Mouse (Mus musculus): ENCODE measurements around the gene Upk1b. TPM values are rescaled to one million over a fixed set of nuclear protein-coding genes. Genes with fewer than 3 reads are reported as not detected.
"Not testable (repeated sequence)": the region's sequence is repeated elsewhere in the genome, so short reads cannot be mapped to it uniquely, and the experiment has no call there.

Gene Upk1b
- total RNA-seq (2021) = 1 to 10 TPM; 1.4 to 1.5 TPM

DNA sequence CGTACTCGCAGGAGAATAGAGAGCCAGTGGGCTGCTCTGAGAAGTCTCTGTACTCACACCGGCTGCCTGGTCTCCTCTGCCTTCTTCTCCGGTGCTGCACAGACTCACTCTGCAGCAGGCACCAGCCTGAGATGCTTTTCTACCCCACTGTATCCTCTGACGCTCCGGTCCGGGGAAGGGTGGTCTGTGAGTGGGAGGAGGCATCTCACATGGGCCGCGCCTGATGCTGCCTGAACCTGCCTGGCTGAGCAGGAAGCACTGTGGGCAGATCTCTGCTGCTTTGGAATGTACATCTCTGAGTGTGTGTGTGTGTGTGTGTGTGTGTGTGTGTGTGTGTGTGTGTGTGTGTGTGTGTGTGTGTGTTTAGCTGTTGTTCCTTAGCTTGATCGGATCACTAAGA is at the start of gene Upk1b:
Gene Upk1b (minus strand): TSS at position 238 of the 400 bp plus-strand sequence.
- no peak for DNase-seq

GRCm38 (mm10) chr16:38828649-38829048 is 28.5 kb upstream of the Upk1b start, which contains the start of gene 4930435E12Rik:
4930435E12Rik (minus strand) TSS chr16:38828749.
- DNase-seq = no peak

DNA sequence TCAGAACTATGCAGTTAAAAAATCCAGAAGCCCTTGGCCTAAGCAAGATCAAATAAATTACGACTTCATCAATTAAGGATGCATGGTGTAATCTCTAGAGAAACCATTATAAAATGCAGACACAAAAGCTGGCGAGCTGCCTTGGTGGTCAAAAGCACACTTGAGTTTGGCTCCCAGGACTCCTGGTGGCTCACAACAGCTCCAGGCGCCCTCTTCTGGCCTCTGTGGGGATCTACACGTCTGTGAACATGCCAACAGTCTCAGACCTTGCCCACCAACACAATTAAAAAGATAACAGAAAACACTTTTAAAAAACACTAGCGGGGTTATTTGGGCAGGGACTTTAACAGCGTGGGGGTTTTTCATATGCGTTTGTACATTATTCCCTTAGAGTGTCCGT is 12.4 kb upstream of the Upk1b start:
- peak; percentile 61 to 66 for DNase-seq

DNA sequence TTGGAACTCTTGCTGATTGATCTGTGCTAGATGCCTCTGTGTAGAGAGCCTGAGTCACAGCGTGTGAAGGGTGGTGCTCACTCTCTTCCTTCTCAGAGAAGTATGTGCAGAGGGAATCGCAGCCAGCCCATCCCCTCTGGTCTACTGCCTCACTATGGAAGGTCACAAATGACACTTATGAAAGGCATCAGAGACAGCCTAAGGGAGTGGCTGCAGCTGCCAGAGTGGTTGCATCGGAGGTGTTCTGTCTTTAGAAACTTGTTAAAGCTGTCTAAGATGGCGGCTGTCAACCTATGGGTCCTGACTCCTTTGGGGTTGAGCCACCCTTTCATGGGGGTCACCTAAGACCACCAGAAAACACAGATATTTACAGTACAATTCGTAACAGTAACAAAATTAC is 10.1 kb upstream of the Upk1b start:
- no peak for DNase-seq

DNA sequence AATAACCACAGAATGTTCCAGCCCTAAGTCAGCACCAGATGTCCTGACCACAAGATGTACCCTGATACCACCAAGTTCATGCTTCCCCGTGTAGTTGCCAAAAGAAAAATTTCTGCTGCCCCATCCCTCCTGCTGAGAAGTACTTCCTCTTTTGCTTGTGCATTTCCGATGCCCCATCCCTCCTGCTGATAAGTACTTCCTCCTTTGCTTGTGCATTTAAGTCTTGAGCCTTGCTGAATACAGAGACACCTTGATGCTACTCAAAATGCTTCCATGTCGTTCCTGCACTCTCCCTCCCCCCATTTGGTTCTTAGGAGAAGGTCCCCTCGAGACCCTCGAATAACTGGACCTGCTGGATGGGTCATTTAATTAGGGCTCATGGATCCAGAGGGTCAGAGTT is 7.7 kb upstream of the Upk1b start:
- DNase-seq = not testable (repeated sequence)

- DNase-seq = no peak
Observed at GRCm38 (mm10) chr16:38798957-38799450, 1.1 kb downstream of the Upk1b start.

DNA sequence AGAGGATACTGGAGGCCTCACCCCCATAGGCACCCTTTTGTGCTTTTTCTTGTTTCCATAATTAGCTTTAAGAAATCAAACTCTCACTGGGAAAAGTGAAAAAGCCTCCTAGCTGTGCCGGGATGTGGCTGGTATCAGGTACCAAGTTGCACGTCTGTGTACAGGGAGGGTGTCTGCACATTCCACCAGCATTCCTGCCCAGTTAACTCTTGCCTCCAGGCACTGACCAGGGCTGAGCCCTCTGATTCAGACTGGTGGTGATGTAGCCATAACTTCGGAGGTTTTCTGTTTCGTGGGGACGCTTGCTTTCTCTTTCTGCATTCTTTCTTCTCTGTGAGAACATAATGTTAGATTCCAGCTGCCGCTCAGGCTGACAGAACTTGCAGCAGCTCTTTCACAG is 7.0 kb downstream of the Upk1b start:
- DNase-seq = no peak

DNA sequence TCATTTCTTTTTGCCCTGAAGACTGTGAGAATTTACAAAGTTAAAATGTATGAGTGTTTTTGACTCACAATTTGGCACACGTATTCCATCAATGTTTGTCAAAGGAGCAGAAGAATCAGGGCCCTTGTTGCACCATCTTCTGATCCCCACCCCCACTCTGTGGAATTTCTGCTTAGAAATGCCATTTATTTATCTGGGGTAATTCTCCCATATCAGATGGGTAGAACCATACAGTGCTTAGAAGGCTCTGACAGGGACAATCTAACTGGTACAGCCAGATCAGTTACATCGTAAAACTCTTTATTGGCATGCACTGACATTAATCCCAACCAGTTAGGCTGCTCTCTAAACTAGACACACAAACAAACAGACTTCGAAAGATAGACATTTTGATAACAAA is 10.2 kb downstream of the Upk1b start:
- no peak for DNase-seq

DNA sequence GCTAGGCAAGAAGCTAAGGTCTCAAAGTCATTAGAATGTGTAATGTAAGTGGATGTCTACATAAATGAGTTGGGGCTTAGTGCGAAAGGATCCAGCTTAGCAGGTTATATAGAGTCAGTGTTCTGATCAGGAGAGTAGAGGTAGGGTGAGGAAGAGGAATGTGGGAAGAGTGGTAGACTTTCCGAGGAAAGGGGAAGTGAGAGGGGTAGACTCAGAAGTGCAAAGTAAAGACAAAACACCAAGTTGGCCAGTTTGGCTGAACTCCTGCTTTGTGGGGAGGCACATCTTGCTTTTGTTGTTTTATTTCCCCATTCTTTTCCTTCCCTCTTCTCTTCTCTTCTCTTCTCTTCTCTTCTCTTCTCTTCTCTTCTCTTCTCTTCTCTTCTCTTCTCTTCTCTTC is 11.1 kb downstream of the Upk1b start:
- DNase-seq = no peak

DNA sequence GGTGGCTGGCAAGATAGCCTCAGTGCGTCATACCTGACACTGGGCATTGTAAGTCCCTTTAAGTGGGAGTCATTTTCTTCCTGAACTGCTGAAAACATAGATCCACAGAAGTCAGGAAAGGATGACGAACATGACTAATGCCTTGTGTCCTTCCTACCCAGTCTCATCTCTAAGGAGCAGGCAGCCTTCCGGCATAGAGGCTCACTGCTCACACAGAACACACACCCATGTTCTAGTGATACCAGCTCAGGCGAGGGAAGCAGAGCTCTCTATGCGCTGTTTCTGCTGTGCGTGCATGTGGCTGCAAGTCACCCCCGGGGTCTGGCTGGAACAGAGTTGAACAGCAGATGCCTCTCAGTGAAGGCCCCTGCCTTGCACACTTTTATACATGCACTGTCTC is 14.8 kb downstream of the Upk1b start:
- no peak for DNase-seq

DNA sequence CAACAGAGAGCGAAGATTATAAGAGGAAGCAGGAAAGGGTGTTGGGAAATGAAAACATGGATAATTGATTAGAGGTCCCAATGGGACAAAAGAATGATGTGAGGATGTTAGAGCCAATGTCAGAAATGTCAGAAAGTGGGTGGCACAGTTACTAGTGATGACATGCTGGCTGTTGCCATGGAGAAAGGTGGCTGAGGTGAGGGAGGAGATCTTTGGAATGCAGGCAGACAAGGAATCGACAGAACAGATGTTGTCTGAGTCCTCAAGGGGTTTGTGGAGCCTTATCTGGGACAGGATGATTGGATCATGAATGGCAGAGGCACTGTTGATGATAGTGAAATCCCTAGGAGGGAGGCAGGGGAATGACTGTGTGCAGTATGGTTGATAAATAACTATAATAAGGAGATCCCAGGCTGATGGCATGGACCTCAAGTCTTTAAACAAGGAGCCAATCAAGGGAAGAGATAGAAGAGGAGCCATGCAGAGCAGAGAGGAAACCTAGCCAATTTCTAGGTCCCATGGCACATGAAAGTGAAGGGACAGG is 17.5 kb downstream of the Upk1b start:
- DNase-seq = no peak

DNA sequence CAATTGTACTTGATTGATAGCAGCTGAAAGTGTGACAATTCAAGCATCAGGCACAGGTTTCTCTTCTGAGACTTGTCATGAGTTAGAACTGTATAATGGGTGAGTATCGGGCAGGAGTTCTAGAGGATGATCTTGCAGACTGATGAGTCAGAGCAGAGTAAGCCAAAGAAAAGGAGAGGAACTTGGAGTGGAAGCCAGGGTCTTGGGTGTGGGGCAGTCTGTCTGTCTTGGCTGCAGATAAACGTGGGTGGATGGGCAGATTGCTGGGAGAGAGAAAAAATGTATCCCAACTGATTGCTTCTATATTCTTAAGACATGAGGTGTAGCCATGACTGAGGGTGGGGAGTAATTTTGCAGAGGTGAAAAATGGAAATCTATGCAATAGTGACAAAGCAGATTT is 18.2 kb downstream of the Upk1b start:
- DNase-seq = no peak

GRCm38 (mm10) chr16:38780960-38781572 is 19.1 kb downstream of the Upk1b start:
- no peak for DNase-seq

GRCm38 (mm10) chr16:38776342-38776741 is 23.8 kb downstream of the Upk1b start:
- DNase-seq = no peak

- no peak for DNase-seq
Observed at GRCm38 (mm10) chr16:38774964-38775746, 25.0 kb downstream of the Upk1b start.

GRCm38 (mm10) chr16:38772906-38773496 is 27.1 kb downstream of the Upk1b start:
- no peak for DNase-seq

GRCm38 (mm10) chr16:38771145-38771544 is 29.0 kb downstream of the Upk1b start:
- no peak for DNase-seq

- DNase-seq = no peak
Observed at GRCm38 (mm10) chr16:38769529-38769928, 30.6 kb downstream of the Upk1b start.

DNA sequence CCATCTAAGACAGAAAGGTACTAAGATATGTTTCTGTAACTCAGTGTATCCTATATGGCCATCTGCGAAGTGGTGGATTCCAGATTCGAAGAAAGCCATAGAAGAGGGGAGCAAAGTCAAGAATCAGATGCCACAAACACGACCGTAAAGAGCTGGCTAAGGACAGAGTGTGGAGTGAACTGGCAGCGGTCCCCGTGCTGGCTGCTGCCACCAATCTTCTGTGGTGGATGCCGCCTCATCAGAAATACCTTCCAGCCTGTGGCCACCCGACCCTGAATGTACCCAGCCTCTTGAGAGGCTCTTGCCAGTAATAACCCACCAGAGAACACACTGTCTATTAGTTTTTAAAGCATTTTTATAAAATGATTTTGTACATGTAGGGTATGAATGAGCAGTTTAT is 31.7 kb downstream of the Upk1b start:
- no peak for DNase-seq

- peak; percentile 67 to 73 for DNase-seq
Observed at GRCm38 (mm10) chr16:38767761-38768160, 32.4 kb downstream of the Upk1b start.

DNA sequence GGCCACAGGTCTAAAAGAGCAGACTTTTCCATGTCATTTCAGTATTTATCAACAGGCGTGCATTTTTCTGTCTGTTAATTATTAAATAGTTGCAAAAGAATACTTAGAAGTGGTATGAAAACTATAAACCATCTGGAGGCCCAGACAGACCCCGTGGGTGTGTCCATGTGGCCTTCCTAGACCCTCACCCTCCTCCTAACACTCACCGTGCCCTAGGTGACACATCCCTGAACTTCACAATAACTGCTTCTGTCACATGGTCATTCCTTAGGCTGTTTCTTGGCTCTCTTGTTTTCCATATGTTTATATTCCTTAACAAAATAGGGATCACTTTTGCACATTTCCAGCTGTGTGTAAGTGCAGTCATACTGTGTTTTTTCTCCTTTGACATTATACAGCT is 33.5 kb downstream of the Upk1b start:
- no peak for DNase-seq

DNA sequence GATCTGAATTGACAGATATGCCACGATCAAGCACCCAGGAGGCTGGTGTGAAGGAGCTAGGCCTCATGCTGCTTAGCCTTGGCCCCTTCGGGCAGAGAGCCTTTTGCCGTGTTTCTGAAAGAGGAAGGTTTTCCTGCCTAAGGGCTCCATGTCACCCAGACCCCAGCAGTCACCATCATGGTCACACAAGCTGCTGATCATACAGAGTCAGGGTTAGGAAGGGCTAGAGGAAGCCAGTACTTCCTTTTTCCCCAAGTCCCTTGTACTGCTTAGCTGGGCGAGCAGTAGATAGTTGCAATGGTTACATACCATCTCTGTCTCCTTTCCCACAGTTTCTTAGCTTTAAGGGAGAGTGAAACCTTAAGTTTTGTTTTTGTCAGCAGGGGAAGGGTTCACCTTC is 36.6 kb downstream of the Upk1b start:
- no peak for DNase-seq

DNA sequence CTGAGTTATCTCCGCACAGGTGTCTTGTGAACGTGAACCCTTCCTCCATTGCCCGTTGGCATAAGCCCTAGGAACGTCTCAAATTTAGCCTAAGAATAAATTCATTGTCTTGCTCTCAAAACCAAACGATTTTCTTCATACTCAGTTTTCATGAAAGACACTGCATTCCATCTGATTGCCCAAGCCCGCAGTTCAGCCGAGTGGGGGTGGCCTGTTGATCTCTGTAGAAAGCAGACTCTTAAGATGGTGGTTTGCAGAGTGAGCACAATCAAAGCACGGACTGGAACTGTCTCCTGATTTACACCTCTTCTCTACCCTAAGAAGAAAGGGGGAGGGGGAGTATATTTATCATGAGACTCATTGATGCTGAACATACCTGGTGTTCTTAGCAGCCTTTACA is 37.7 kb downstream of the Upk1b start:
- no peak for DNase-seq
